Mouse (Mus musculus): ENCODE measurements around the gene Rubcn.
"Not testable (repeated sequence)": the region's sequence is repeated elsewhere in the genome, so short reads cannot be mapped to it uniquely, and the experiment has no call there.

- not testable (repeated sequence) for TF ChIP-seq GATA1 (IDR thresholded peaks at IDR 0.05; ENCODE audit: borderline replicate concordance, low read length); FLI1 (IDR thresholded peaks at IDR 0.05; ENCODE audit: low read length)
Observed at GRCm38 (mm10) chr16:32875281-32875680, 2.3 kb downstream of the Rubcn start.
